Mouse (Mus musculus) skeletal muscle tissue, postnatal 0 days (tissue): ENCODE measurements around the gene Spint4. TPM values are rescaled to one million over a fixed set of nuclear protein-coding genes. Genes with fewer than 3 reads are reported as not detected.

Source experiments
- polyA plus RNA-seq: library from polyadenylated mRNA; unstranded; fragments of >200 nt; fragmentation: Nextera tagmentation; extraction: Ambion mirVana; gene quantifications from 2 replicates; pipeline ENCODE4 v1.2.1, GENCODE M21; 2015

The Spint4 gene
- polyA plus RNA-seq, result not detected in 2 replicates

DNA sequence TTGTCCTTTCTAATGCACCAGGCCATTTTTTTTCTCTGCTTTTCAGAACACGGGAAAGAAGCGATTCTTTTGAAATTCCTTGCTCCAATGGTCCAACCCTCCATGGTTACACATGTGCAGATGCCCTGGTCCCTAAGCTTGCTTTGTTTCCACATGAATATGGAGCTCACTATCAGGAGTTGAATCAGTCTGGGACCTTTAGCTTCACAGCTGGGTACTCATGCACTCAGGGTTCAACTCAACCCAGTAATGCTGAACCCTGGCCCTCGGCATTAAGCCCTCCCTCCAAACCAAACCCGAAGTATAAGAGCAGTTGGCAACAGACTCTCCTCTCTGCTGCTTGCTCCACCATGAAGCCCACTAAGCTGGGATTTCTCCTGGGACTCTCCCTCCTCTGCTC is at the start of gene Spint4:
Gene Spint4 (plus strand): TSS at position 301 of the 400 bp plus-strand sequence.

DNA sequence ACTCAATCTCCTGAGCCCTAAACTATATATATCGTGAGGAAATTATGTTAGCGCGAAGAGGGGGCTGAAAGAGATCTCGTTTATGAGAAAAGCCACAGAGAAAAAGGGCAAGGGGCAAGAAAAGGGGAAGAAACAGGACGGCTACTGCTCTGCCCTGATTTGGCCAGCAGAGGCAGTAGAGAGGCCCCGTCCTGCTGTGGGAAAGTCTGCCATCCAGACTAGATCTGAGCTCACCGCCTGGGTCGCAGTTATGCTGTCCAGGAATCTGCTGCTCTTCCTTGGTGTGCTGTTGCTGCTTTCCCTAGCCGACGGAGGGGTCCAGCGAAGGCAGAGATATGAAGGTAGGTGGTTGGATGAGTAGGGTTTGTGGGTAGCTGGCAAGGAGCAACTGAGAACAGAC is 42.4 kb upstream of the Spint4 start, which contains the start of gene Wfdc10:
Gene Wfdc10 (plus strand): TSS at position 189 of the 400 bp plus-strand sequence.

DNA sequence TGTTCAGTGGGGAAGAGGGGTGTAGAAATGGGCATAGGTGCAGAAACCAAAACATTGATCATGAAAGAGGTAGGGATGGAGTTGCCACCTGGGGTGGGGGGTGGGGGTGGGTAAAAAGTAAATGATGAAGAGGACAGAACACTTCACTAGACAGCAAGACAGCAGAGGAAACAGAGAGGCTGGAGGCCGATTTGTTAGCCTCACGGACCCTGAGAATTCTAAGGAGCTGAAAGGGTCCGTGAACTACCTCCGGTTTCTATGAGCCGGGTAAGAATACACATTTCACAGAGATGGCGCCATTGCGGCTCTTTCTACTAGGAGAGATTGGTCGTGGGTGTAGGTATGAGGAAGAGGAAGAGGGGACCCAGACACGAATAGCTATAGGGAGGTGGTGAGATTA is 41.8 kb upstream of the Spint4 start, which contains the start of gene Wfdc9:
Gene Wfdc9 (minus strand): TSS at position 101 of the 400 bp plus-strand sequence.

DNA sequence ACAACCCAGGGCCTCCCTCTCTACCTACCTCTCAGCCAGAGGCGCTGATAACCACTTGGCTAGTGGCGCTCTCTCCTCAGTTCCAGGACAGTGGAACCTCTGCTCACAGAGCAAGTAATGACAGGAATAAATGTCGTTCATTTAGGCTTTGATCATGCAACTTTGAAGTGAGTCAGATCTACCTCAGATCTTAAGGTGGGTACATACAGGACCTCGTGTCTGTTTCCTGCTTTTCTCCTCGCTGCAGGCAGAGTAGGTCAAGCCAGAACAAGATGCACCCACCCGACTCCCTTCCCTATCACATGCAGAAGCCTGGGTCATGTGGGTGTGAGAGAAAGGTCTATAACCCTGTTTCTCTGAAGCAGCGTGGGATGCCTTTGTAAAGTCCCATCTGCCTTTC is 24.3 kb upstream of the Spint4 start, which contains the start of gene Wfdc11:
Gene Wfdc11 (minus strand): TSS at position 101 of the 400 bp plus-strand sequence.

DNA sequence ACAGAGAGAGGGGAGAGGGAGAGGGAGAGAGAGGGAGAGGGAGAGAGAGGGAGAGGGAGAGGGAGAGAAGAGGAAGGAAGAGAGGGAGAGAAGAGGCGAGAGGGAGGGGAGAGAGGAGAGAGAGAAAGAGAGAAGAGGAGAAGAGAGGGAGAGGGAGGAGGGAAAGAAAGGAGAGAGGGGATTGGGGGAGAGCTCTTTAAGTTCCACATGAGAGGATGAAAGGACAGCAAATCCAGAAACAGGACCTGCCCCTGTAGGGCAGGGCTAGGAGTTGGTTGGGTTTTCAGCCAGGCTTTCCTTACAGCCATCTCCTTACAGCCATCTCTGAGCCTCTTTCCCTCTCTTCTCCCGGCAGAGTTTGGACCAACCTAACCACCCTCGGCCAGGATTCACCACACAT is 13.5 kb upstream of the Spint4 start, which contains the start of gene Wfdc13:
Gene Wfdc13 (plus strand): TSS at position 301 of the 400 bp plus-strand sequence.

DNA sequence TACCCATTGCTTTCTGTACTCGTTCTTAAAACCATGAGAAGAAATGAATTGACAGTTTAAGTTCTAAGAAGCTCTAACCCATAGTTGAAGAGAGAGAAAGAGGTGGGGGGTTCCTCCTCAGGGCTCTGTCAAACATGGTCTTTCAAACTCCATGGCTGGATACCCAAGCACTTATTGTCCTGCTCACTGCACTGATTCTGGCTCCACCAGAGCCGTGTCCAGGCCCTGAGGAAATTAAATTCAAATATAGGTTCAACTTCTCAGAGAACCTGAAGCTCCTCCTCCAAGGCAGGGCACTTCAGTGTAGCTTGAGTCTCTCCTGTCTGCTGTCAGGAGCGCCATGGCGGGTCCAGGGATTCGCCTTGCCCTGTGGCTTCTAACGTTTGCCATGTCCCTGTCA is 16.7 kb downstream of the Spint4 start, which contains the start of gene Spint5:
Gene Spint5 (plus strand): TSS at position 301 of the 400 bp plus-strand sequence.

DNA sequence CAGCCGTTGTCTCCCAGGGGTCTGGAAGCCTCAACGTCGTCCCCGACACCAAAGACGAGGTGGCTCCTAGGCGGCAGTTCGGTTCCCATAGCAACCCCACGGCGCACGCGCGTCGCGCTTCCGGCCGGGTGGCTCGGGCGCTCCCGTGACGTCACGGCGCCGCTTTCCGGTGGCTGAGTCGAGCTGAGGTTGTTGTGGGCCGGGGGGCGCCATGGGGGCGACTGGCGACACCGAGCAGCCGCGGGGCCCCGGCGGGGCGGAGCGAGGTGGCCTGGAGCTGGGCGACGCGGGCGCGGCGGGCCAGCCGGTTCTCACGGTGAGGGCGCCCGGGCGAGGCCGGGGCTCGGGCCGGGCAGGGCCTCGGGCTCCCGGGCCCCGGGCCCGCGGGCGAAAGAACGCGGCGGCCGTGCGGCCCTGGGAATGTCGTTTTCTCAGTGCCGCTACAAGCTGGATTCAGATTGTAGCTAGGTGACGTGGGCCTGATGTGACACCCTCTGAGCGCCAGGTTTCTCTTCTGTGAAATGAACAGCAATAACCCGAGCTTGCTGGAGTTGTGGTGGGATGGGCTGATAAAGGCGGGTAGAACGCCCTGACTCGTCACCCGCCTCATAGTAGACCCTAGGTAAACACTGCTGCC is 47.7 kb downstream of the Spint4 start, which contains the start of the genes Wfdc3 and Dnttip1:
Gene Wfdc3 (minus strand): TSS at position 89 of the 637 bp plus-strand sequence.
Gene Dnttip1 (plus strand): TSS at position 141 of the 637 bp plus-strand sequence.

Other genes starting within 250 kb of the Spint4 start
- gene Sys1, start 241.5 kb upstream of the Spint4 start, polyA plus RNA-seq, result 33.6 and 35.7 TPM in 2 replicates
- 12.3 and 14.5 TPM in 2 replicates for gene Gm20458, start 237.5 kb upstream of the Spint4 start, polyA plus RNA-seq
- not detected in 2 replicates for gene Trp53tg5, start 224.8 kb upstream of the Spint4 start, polyA plus RNA-seq
- 9.8 and 10.2 TPM in 2 replicates for gene Dbndd2, start 212.4 kb upstream of the Spint4 start, polyA plus RNA-seq
- 36.4 and 37.9 TPM in 2 replicates for gene Pigt, start 201.0 kb upstream of the Spint4 start, polyA plus RNA-seq
- 0.29 and 0.37 TPM in 2 replicates for gene Wfdc2, start 136.1 kb upstream of the Spint4 start, polyA plus RNA-seq
- not detected in 2 replicates for gene Spint3, start 125.0 kb upstream of the Spint4 start, polyA plus RNA-seq
- not detected in 2 replicates for gene Wfdc6a, start 113.1 kb upstream of the Spint4 start, polyA plus RNA-seq
- not detected in 2 replicates for gene Eppin, start 104.9 kb upstream of the Spint4 start, polyA plus RNA-seq
- gene Wfdc6b, start 85.0 kb upstream of the Spint4 start, polyA plus RNA-seq, result not detected in 2 replicates
- gene Wfdc8, start 84.9 kb upstream of the Spint4 start, polyA plus RNA-seq, result not detected in 2 replicates
- gene Wfdc16, start 59.7 kb upstream of the Spint4 start, polyA plus RNA-seq, result not detected in 2 replicates
- gene Wfdc10, start 42.5 kb upstream of the Spint4 start, polyA plus RNA-seq, result not detected in 2 replicates
- not detected in 2 replicates for gene Wfdc9, start 41.9 kb upstream of the Spint4 start, polyA plus RNA-seq
- gene Wfdc11, start 24.4 kb upstream of the Spint4 start, polyA plus RNA-seq, result not detected in 2 replicates
- 0.21 TPM in 1 of 2 replicates, not detected in the other for gene Wfdc13, start 13.4 kb upstream of the Spint4 start, polyA plus RNA-seq
- gene Spint5, start 16.8 kb downstream of the Spint4 start, polyA plus RNA-seq, result not detected in 2 replicates
- gene Wfdc3, start 47.4 kb downstream of the Spint4 start, polyA plus RNA-seq, result 0.14 and 0.29 TPM in 2 replicates
- 51.2 and 54.3 TPM in 2 replicates for gene Dnttip1, start 47.5 kb downstream of the Spint4 start, polyA plus RNA-seq
- 67.3 and 77.7 TPM in 2 replicates for gene Ube2c, start 71.4 kb downstream of the Spint4 start, polyA plus RNA-seq
- 22,389 and 24,028 TPM in 2 replicates for gene Tnnc2, start 81.5 kb downstream of the Spint4 start, polyA plus RNA-seq
- 31.1 and 33.0 TPM in 2 replicates for gene Snx21, start 87.3 kb downstream of the Spint4 start, polyA plus RNA-seq
- gene Acot8, start 106.4 kb downstream of the Spint4 start, polyA plus RNA-seq, result 10.2 and 11.7 TPM in 2 replicates
- gene Zswim3, start 106.6 kb downstream of the Spint4 start, polyA plus RNA-seq, result 2.0 TPM in 2 replicates
- 5.9 and 6.8 TPM in 2 replicates for gene Zswim1, start 124.2 kb downstream of the Spint4 start, polyA plus RNA-seq
- gene Spata25, start 130.0 kb downstream of the Spint4 start, polyA plus RNA-seq, result not detected in 2 replicates
- 105 and 116 TPM in 2 replicates for gene Ctsa, start 134.4 kb downstream of the Spint4 start, polyA plus RNA-seq
- gene Neurl2, start 135.0 kb downstream of the Spint4 start, polyA plus RNA-seq, result 56.5 and 63.5 TPM in 2 replicates
- 5.9 and 7.4 TPM in 2 replicates for gene Pltp, start 159.2 kb downstream of the Spint4 start, polyA plus RNA-seq
- gene Pcif1, start 180.8 kb downstream of the Spint4 start, polyA plus RNA-seq, result 41.4 and 42.2 TPM in 2 replicates
- gene Zfp335, start 213.3 kb downstream of the Spint4 start, polyA plus RNA-seq, result 4.0 and 4.3 TPM in 2 replicates
- 0.91 and 1.1 TPM in 2 replicates for gene Mmp9, start 242.3 kb downstream of the Spint4 start, polyA plus RNA-seq